Mouse (Mus musculus) ES-E14 (cell line): Measurements from ENCODE around the gene Dcbld2. TPM values are rescaled to one million over a fixed set of nuclear protein-coding genes. Genes with fewer than 3 reads are reported as not detected.
A peak's percentile ranks its signal among the peaks of the same experiment; 100 is the strongest.

Experiments
- DNase-seq: peaks from one replicate; pipeline ENCODE4 v3.0.0-alpha.2; 2013; ENCODE audit warnings: low read depth, low spot score
- H3K27ac ChIP-seq: 2 replicates; pipeline ENCODE4 v1.5.1; 2012; ENCODE audit warnings: low read depth, mild to moderate bottlenecking, low read length, moderate library complexity, mixed read lengths; ENCODE audit not compliant: poor library complexity, insufficient read depth, severe bottlenecking
- H3K36me3 ChIP-seq: 2 replicates; pipeline ENCODE4 v1.6.1; 2012; ENCODE audit warnings: mild to moderate bottlenecking, low read length, moderate library complexity, mixed read lengths; ENCODE audit not compliant: control insufficient read depth, poor library complexity, insufficient read depth, severe bottlenecking
- H3K4me1 ChIP-seq, 2 experiments: fragments of 150-350 bp in 1 of 2; sonication (generic) in 1 of 2; 2 replicates each; pipeline ENCODE4 v1.6.1; 2012; ENCODE audit warnings: low read length in 2 of 2, mild to moderate bottlenecking in 1 of 2, mixed read lengths in 1 of 2; ENCODE audit not compliant: control insufficient read depth in 2 of 2, insufficient read depth in 2 of 2, poor library complexity in 1 of 2
- H3K4me3 ChIP-seq, 2 experiments: fragments of 150-350 bp in 1 of 2; sonication (generic) in 1 of 2; 2 replicates each; pipeline ENCODE4 v1.5.1; 2012; ENCODE audit warnings: low read length in 2 of 2, low read depth in 1 of 2, mild to moderate bottlenecking in 1 of 2, mixed read lengths in 1 of 2; ENCODE audit not compliant: insufficient read depth in 1 of 2, poor library complexity in 1 of 2, severe bottlenecking in 1 of 2
- H3K9ac ChIP-seq: 2 replicates; pipeline ENCODE4 v1.6.1; 2012; ENCODE audit warnings: low read depth, mild to moderate bottlenecking, low read length, mixed read lengths; ENCODE audit not compliant: poor library complexity, insufficient read depth, severe bottlenecking
- H3K9me3 ChIP-seq: fragments of 150-350 bp; sonication (generic); 2 replicates; pipeline ENCODE4 v1.6.1; 2012; ENCODE audit warnings: low read depth, mild to moderate bottlenecking, low read length; ENCODE audit not compliant: control insufficient read depth, insufficient read depth
- CHD2 ChIP-seq: IDR thresholded peaks from 2 replicates; pipeline ENCODE4 v1.6.1; 2014; ENCODE audit warnings: mild to moderate bottlenecking, low read depth, low read length, inconsistent platforms
- HCFC1 ChIP-seq: IDR thresholded peaks from 2 replicates; pipeline ENCODE4 v1.6.1; 2012; ENCODE audit warnings: low read length, inconsistent platforms, borderline replicate concordance; ENCODE audit not compliant: insufficient read depth
- MAFK ChIP-seq: IDR thresholded peaks from 2 replicates; pipeline ENCODE4 v1.6.1; 2014; ENCODE audit warnings: mild to moderate bottlenecking, low read depth, low read length, inconsistent platforms; ENCODE audit not compliant: insufficient read depth
- ZC3H11A ChIP-seq: IDR thresholded peaks from 2 replicates; pipeline ENCODE4 v1.6.1; 2012; ENCODE audit warnings: low read depth, mild to moderate bottlenecking, inconsistent platforms, low read length, borderline replicate concordance
- ZNF384 ChIP-seq: IDR thresholded peaks from 2 replicates; pipeline ENCODE4 v1.6.1; 2012; ENCODE audit warnings: low read depth, low read length, inconsistent platforms
- in situ Hi-C, 2 experiments: fragments of 600-800 bp; cut with MboI; formaldehyde crosslinking; loops; one replicate each; pipeline ENCODE4 v1.15.1; 2025; ENCODE audit warnings: low sequenced_read_pairs in 2 of 2, inconsistent platforms in 1 of 2; ENCODE audit not compliant: unreplicated experiment in 2 of 2
- total RNA-seq: library from RNA; depleted of rRNA; stranded (reverse); fragments of 300-350 nt; gene quantifications from 2 replicates; pipeline ENCODE4 v1.2.3, GENCODE M21; 2012

The Dcbld2 gene
- total RNA-seq, 1 experiment: 45.7 TPM

GRCm38 (mm10) chr16:58389143-58389755 lies 19.0 kb upstream of the Dcbld2 start:
- in situ Hi-C loops: no loop called here
- H3K4me3 ChIP-seq: no peak overlapping the region
- H3K36me3 ChIP-seq: no peaks in the 10 kb centered on the region
- TF ChIP-seq CHD2 (no peak), ZNF384 (no peak), ZC3H11A (no peak), MAFK (no peak), HCFC1 (no peak)
- DNase-seq: no peak
- H3K9me3 ChIP-seq: no peaks in the 10 kb centered on the region
- H3K9ac ChIP-seq: no peak overlapping the region
- H3K27ac ChIP-seq: no peak overlapping the region
- H3K4me1 ChIP-seq: no peaks in the 10 kb centered on the region

GRCm38 (mm10) chr16:58393036-58393435 lies 15.2 kb upstream of the Dcbld2 start:
- Histone ChIP-seq H3K4me1 (no peaks in the 10 kb centered on the region), H3K4me3 (no peak overlapping the region), H3K27ac (no peak overlapping the region), H3K9ac (no peak overlapping the region), H3K9me3 (no peaks in the 10 kb centered on the region), H3K36me3 (no peaks in the 10 kb centered on the region)
- in situ Hi-C loops: no loop called here
- peak; percentile 22 for DNase-seq
- TF ChIP-seq ZNF384 (no peak), HCFC1 (no peak), ZC3H11A (no peak), MAFK (no peak), CHD2 (no peak)

- TF ChIP-seq ZC3H11A: no peak
- no peak for TF ChIP-seq CHD2
- no peak for TF ChIP-seq ZNF384
- TF ChIP-seq HCFC1: no peak
- TF ChIP-seq MAFK: no peak
- H3K36me3 ChIP-seq: no peaks in the 10 kb centered on the region
- no peak overlapping the region for H3K4me3 ChIP-seq
- H3K9ac ChIP-seq: no peak overlapping the region
- no peak for DNase-seq
- H3K27ac ChIP-seq: no peak overlapping the region
- no peaks in the 10 kb centered on the region for H3K9me3 ChIP-seq
- in situ Hi-C loops: no loop called here
- H3K4me1 ChIP-seq: no peaks in the 10 kb centered on the region
These were observed 14.1 kb upstream of the Dcbld2 start for GRCm38 (mm10) chr16:58394156-58394555.

- H3K9ac ChIP-seq: no peak overlapping the region
- in situ Hi-C loops: no loop called here
- H3K4me3 ChIP-seq: no peak overlapping the region
- H3K27ac ChIP-seq: no peak overlapping the region
- DNase-seq: no peak
- H3K4me1 ChIP-seq: no peaks in the 10 kb centered on the region
- no peaks in the 10 kb centered on the region for H3K9me3 ChIP-seq
- H3K36me3 ChIP-seq: no peaks in the 10 kb centered on the region
- TF ChIP-seq ZC3H11A (no peak), CHD2 (no peak), HCFC1 (no peak), MAFK (no peak), ZNF384 (no peak)
These were observed 9.6 kb upstream of the Dcbld2 start for GRCm38 (mm10) chr16:58398604-58399003.

GRCm38 (mm10) chr16:58401079-58401478 lies 7.2 kb upstream of the Dcbld2 start:
- Histone ChIP-seq H3K36me3 (no peaks in the 10 kb centered on the region), H3K9ac (no peak overlapping the region), H3K27ac (no peak overlapping the region), H3K9me3 (no peaks in the 10 kb centered on the region), H3K4me3 (no peak overlapping the region), H3K4me1 (no peaks in the 10 kb centered on the region)
- no peak for DNase-seq
- in situ Hi-C loops: no loop called here
- TF ChIP-seq CHD2: no peak
- no peak for TF ChIP-seq HCFC1
- no peak for TF ChIP-seq MAFK
- TF ChIP-seq ZC3H11A: no peak
- no peak for TF ChIP-seq ZNF384
